Mouse (Mus musculus): ENCODE data around the gene Lgals3bp. TPM values are rescaled to one million over a fixed set of nuclear protein-coding genes. Genes with fewer than 3 reads are reported as not detected.

Gene Lgals3bp
- polyA plus RNA-seq, 1 experiment from 2014 or later, result 13.0 TPM

- 56% methylated on average over 6 of the region's 6 CpGs for WGBS
- peaks cover 17% of the 10 kb centered on the region; the same call in 1 of the 2 replicates for H3K4me1 ChIP-seq (ENCODE audit: control insufficient read depth, insufficient read depth, low read length)
These were observed 34.6 kb upstream of the Lgals3bp start for GRCm38 (mm10) chr11:118436471-118436935.

GRCm38 (mm10) chr11:118434093-118434492 is 32.2 kb upstream of the Lgals3bp start:
- no peaks in the 10 kb centered on the region for H3K9me3 ChIP-seq (ENCODE audit: control insufficient read depth, low read length)
- no peaks in the 10 kb centered on the region for H3K27me3 ChIP-seq (ENCODE audit: control insufficient read depth, insufficient read depth, low read length)
- no peaks in the 10 kb centered on the region for H3K36me3 ChIP-seq (ENCODE audit: control insufficient read depth, insufficient read depth, low read length)
- no peak overlapping the region for H3K9ac ChIP-seq (ENCODE audit: low read depth, low read length)
- no peak overlapping the region for H3K27ac ChIP-seq (ENCODE audit: low read depth, low read length)
- 36% methylated on average over 13 of the region's 13 CpGs for WGBS
- H3K4me2 ChIP-seq (replicated peaks; ENCODE audit: low read depth, low read length), result peak overlapping the region; percentile 19
- H3K4me1 ChIP-seq (ENCODE audit: control insufficient read depth, insufficient read depth, low read length), result peaks cover 29% of the 10 kb centered on the region
- no peak for ATAC-seq (ENCODE audit: low FRiP score, low TSS enrichment)
- H3K4me3 ChIP-seq (ENCODE audit: low read length), result peak overlapping the region; percentile 9; the same call in 1 of the 2 replicates

More at GRCm38 (mm10) chr11:118436471-118436935, 34.6 kb upstream of the Lgals3bp start:
- Histone ChIP-seq H3K36me3 (ENCODE audit: control insufficient read depth, insufficient read depth, low read length) (no peaks in the 10 kb centered on the region), H3K9me3 (ENCODE audit: control insufficient read depth, low read length) (no peaks in the 10 kb centered on the region), H3K27ac (ENCODE audit: low read depth, low read length) (no peak overlapping the region), H3K4me3 (ENCODE audit: low read length) (no peak overlapping the region), H3K9ac (ENCODE audit: low read depth, low read length) (no peak overlapping the region), H3K4me2 (replicated peaks; ENCODE audit: low read depth, low read length) (no peak overlapping the region), H3K27me3 (ENCODE audit: control insufficient read depth, insufficient read depth, low read length) (no peaks in the 10 kb centered on the region)
- no peak for ATAC-seq (ENCODE audit: low FRiP score, low TSS enrichment)

- Histone ChIP-seq H3K4me2 (replicated peaks; ENCODE audit: low read depth, low read length) (peak overlapping the region; percentile 19), H3K36me3 (ENCODE audit: control insufficient read depth, insufficient read depth, low read length) (no peaks in the 10 kb centered on the region), H3K27me3 (ENCODE audit: control insufficient read depth, insufficient read depth, low read length) (no peaks in the 10 kb centered on the region), H3K9me3 (ENCODE audit: control insufficient read depth, low read length) (no peaks in the 10 kb centered on the region), H3K27ac (ENCODE audit: low read depth, low read length) (no peak overlapping the region), H3K4me3 (ENCODE audit: low read length) (no peak overlapping the region), H3K4me1 (ENCODE audit: control insufficient read depth, insufficient read depth, low read length) (peaks cover 28% of the 10 kb centered on the region), H3K9ac (ENCODE audit: low read depth, low read length) (no peak overlapping the region)
- 70% methylated on average over 10 of the region's 10 CpGs for WGBS
- ATAC-seq (ENCODE audit: low FRiP score, low TSS enrichment), result no peak
These were observed 31.5 kb upstream of the Lgals3bp start for GRCm38 (mm10) chr11:118433398-118433868.

GRCm38 (mm10) chr11:118431100-118431948 is 29.4 kb upstream of the Lgals3bp start:
- H3K4me3 ChIP-seq (ENCODE audit: low read length), result no peak overlapping the region
- no peaks in the 10 kb centered on the region for H3K9me3 ChIP-seq (ENCODE audit: control insufficient read depth, low read length)
- H3K4me2 ChIP-seq (replicated peaks; ENCODE audit: low read depth, low read length), result no peak overlapping the region
- ATAC-seq (ENCODE audit: low FRiP score, low TSS enrichment), result no peak
- peaks cover 41% of the 10 kb centered on the region for H3K4me1 ChIP-seq (ENCODE audit: control insufficient read depth, insufficient read depth, low read length)
- no peak overlapping the region for H3K27ac ChIP-seq (ENCODE audit: low read depth, low read length)
- no peaks in the 10 kb centered on the region for H3K27me3 ChIP-seq (ENCODE audit: control insufficient read depth, insufficient read depth, low read length)
- no peaks in the 10 kb centered on the region for H3K36me3 ChIP-seq (ENCODE audit: control insufficient read depth, insufficient read depth, low read length)
- 82% methylated on average over 16 of the region's 16 CpGs for WGBS
- H3K9ac ChIP-seq (ENCODE audit: low read depth, low read length), result no peak overlapping the region

- no peak overlapping the region for H3K4me2 ChIP-seq (replicated peaks; ENCODE audit: low read depth, low read length)
- ATAC-seq (ENCODE audit: low FRiP score, low TSS enrichment), result no peak
- WGBS, result 30% methylated on average over 4 of the region's 4 CpGs
- H3K36me3 ChIP-seq (ENCODE audit: control insufficient read depth, insufficient read depth, low read length), result no peaks in the 10 kb centered on the region
- no peaks in the 10 kb centered on the region for H3K27me3 ChIP-seq (ENCODE audit: control insufficient read depth, insufficient read depth, low read length)
- H3K9me3 ChIP-seq (ENCODE audit: control insufficient read depth, low read length), result no peaks in the 10 kb centered on the region
- no peak overlapping the region for H3K9ac ChIP-seq (ENCODE audit: low read depth, low read length)
- no peak overlapping the region for H3K27ac ChIP-seq (ENCODE audit: low read depth, low read length)
- H3K4me3 ChIP-seq (ENCODE audit: low read length), result no peak overlapping the region
- H3K4me1 ChIP-seq (ENCODE audit: control insufficient read depth, insufficient read depth, low read length), result peaks cover 41% of the 10 kb centered on the region
These were observed 28.5 kb upstream of the Lgals3bp start for GRCm38 (mm10) chr11:118430291-118430885.

GRCm38 (mm10) chr11:118428944-118429709 is 27.2 kb upstream of the Lgals3bp start:
- Histone ChIP-seq H3K27me3 (ENCODE audit: control insufficient read depth, insufficient read depth, low read length) (no peaks in the 10 kb centered on the region), H3K9ac (ENCODE audit: low read depth, low read length) (0 out of 2 replicates have a peak overlapping the region, but pooled peaks have one; percentile 5), H3K4me1 (ENCODE audit: control insufficient read depth, insufficient read depth, low read length) (peaks cover 42% of the 10 kb centered on the region), H3K4me3 (ENCODE audit: low read length) (peak overlapping the region; percentile 15; the same call in 1 of the 2 replicates), H3K27ac (ENCODE audit: low read depth, low read length) (no peak overlapping the region), H3K36me3 (ENCODE audit: control insufficient read depth, insufficient read depth, low read length) (no peaks in the 10 kb centered on the region), H3K4me2 (replicated peaks; ENCODE audit: low read depth, low read length) (peak overlapping the region; percentile 46), H3K9me3 (ENCODE audit: control insufficient read depth, low read length) (no peaks in the 10 kb centered on the region)
- ATAC-seq (ENCODE audit: low FRiP score, low TSS enrichment), result no peak
- 37% methylated on average over 8 of the region's 8 CpGs for WGBS

- peak overlapping the region; percentile 15 for H3K4me3 ChIP-seq (ENCODE audit: low read length)
- peak; percentile 29; the same call in 1 of the 2 replicates for ATAC-seq (ENCODE audit: low FRiP score, low TSS enrichment)
- H3K36me3 ChIP-seq (ENCODE audit: control insufficient read depth, insufficient read depth, low read length), result no peaks in the 10 kb centered on the region
- H3K27ac ChIP-seq (ENCODE audit: low read depth, low read length), result no peak overlapping the region
- peak overlapping the region; percentile 45; the same call in 1 of the 2 replicates for H3K9ac ChIP-seq (ENCODE audit: low read depth, low read length)
- H3K4me2 ChIP-seq (replicated peaks; ENCODE audit: low read depth, low read length), result peak overlapping the region; percentile 46
- H3K9me3 ChIP-seq (ENCODE audit: control insufficient read depth, low read length), result no peaks in the 10 kb centered on the region
- no peaks in the 10 kb centered on the region for H3K27me3 ChIP-seq (ENCODE audit: control insufficient read depth, insufficient read depth, low read length)
- H3K4me1 ChIP-seq (ENCODE audit: control insufficient read depth, insufficient read depth, low read length), result peaks cover 46% of the 10 kb centered on the region
- 3% methylated on average over 11 of the region's 11 CpGs for WGBS
These were observed 26.6 kb upstream of the Lgals3bp start for GRCm38 (mm10) chr11:118428460-118428868.

GRCm38 (mm10) chr11:118427986-118428385 is 26.1 kb upstream of the Lgals3bp start, which contains the start of gene C1qtnf1:
Gene C1qtnf1 (plus strand): TSS chr11:118428203.
- WGBS, result 4% methylated on average over 8 of the region's 8 CpGs
- no peak for ATAC-seq (ENCODE audit: low FRiP score, low TSS enrichment)
- Histone ChIP-seq H3K9me3 (ENCODE audit: control insufficient read depth, low read length) (no peaks in the 10 kb centered on the region), H3K27me3 (ENCODE audit: control insufficient read depth, insufficient read depth, low read length) (no peaks in the 10 kb centered on the region), H3K4me3 (ENCODE audit: low read length) (peak within 1 kb of the TSS; percentile 15), H3K27ac (ENCODE audit: low read depth, low read length) (no peak within 1 kb of the TSS), H3K4me2 (replicated peaks; ENCODE audit: low read depth, low read length) (peak within 1 kb of the TSS; percentile 46), H3K4me1 (ENCODE audit: control insufficient read depth, insufficient read depth, low read length) (peaks cover 45% of the 10 kb centered on the region), H3K9ac (ENCODE audit: low read depth, low read length) (peak within 1 kb of the TSS; percentile 45; the same call in 1 of the 2 replicates), H3K36me3 (ENCODE audit: control insufficient read depth, insufficient read depth, low read length) (no peaks in the 10 kb centered on the region)

Data from kidney, embryonic 14.5 days (tissue).